Mouse (Mus musculus): ENCODE measurements around the gene Fam219a. TPM values are rescaled to one million over a fixed set of nuclear protein-coding genes. Genes with fewer than 3 reads are reported as not detected.
A peak's percentile ranks its signal among the peaks of the same experiment; 100 is the strongest.

Fam219a gene
- polyA plus RNA-seq, 1 experiment from 2014 or later: 1.0 TPM

- Histone ChIP-seq H3K9ac (replicated peaks) (no peak overlapping the region), H3K4me1 (ENCODE audit: insufficient read depth) (no peaks in the 10 kb centered on the region), H3K27me3 (ENCODE audit: insufficient read depth, low read length) (no peaks in the 10 kb centered on the region), H3K27ac (ENCODE audit: low read depth) (no peak overlapping the region), H3K36me3 (replicated peaks; ENCODE audit: insufficient read depth, low read length) (peaks cover 6% of the 10 kb centered on the region; the same call in 1 of the 2 replicates), H3K9me3 (ENCODE audit: low read length) (no peaks in the 10 kb centered on the region), H3K4me3 (ENCODE audit: low read depth, low read length) (no peak overlapping the region), H3K4me2 (ENCODE audit: low read depth, low read length) (no peak overlapping the region)
- no peak for DNase-seq
- 63% methylated on average over 1 of the region's 1 CpGs for whole genome bisulfite sequencing (ENCODE audit: insufficient replicate concordance)
- no peak for ATAC-seq
- TF ChIP-seq CTCF (IDR thresholded peaks at IDR 0.05; ENCODE audit: low read depth) (no peak), EP300 (IDR thresholded peaks at IDR 0.05; ENCODE audit: low read depth) (no peak)
Observed at GRCm38 (mm10) chr4:41479456-41479804, 89.9 kb downstream of the Fam219a start.

- H3K9ac ChIP-seq (replicated peaks): no peak overlapping the region
- H3K4me1 ChIP-seq (ENCODE audit: insufficient read depth): no peaks in the 10 kb centered on the region
- no peak for DNase-seq
- no peaks in the 10 kb centered on the region for H3K9me3 ChIP-seq (ENCODE audit: low read length)
- H3K4me2 ChIP-seq (ENCODE audit: low read depth, low read length): no peak overlapping the region
- no peak overlapping the region for H3K27ac ChIP-seq (ENCODE audit: low read depth)
- no peak overlapping the region for H3K4me3 ChIP-seq (ENCODE audit: low read depth, low read length)
- H3K27me3 ChIP-seq (ENCODE audit: insufficient read depth, low read length): no peaks in the 10 kb centered on the region
- ATAC-seq: no peak
- no peak for TF ChIP-seq EP300 (IDR thresholded peaks at IDR 0.05; ENCODE audit: low read depth)
- TF ChIP-seq CTCF (IDR thresholded peaks at IDR 0.05; ENCODE audit: low read depth): peak; percentile 26; the same call in 1 of the 2 replicates
- 73% methylated on average over 4 of the region's 4 CpGs for WGBS (ENCODE audit: insufficient replicate concordance)
- peaks cover 6% of the 10 kb centered on the region; the same call in 1 of the 2 replicates for H3K36me3 ChIP-seq (replicated peaks; ENCODE audit: insufficient read depth, low read length)
Observed at GRCm38 (mm10) chr4:41478751-41479455, 90.4 kb downstream of the Fam219a start.

- no peaks in the 10 kb centered on the region for H3K4me1 ChIP-seq (ENCODE audit: insufficient read depth)
- WGBS (ENCODE audit: insufficient replicate concordance): 85% methylated on average over 9 of the region's 9 CpGs
- H3K4me3 ChIP-seq (ENCODE audit: low read depth, low read length): no peak overlapping the region
- no peak overlapping the region for H3K9ac ChIP-seq (replicated peaks)
- H3K27me3 ChIP-seq (ENCODE audit: insufficient read depth, low read length): no peaks in the 10 kb centered on the region
- H3K9me3 ChIP-seq (ENCODE audit: low read length): no peaks in the 10 kb centered on the region
- ATAC-seq (no peak), DNase-seq (no peak)
- no peak overlapping the region for H3K27ac ChIP-seq (ENCODE audit: low read depth)
- peaks cover 6% of the 10 kb centered on the region; the same call in 1 of the 2 replicates for H3K36me3 ChIP-seq (replicated peaks; ENCODE audit: insufficient read depth, low read length)
- no peak overlapping the region for H3K4me2 ChIP-seq (ENCODE audit: low read depth, low read length)
- TF ChIP-seq EP300 (IDR thresholded peaks at IDR 0.05; ENCODE audit: low read depth) (no peak), CTCF (IDR thresholded peaks at IDR 0.05; ENCODE audit: low read depth) (no peak)
Observed at GRCm38 (mm10) chr4:41477648-41478160, 91.6 kb downstream of the Fam219a start.

DNA sequence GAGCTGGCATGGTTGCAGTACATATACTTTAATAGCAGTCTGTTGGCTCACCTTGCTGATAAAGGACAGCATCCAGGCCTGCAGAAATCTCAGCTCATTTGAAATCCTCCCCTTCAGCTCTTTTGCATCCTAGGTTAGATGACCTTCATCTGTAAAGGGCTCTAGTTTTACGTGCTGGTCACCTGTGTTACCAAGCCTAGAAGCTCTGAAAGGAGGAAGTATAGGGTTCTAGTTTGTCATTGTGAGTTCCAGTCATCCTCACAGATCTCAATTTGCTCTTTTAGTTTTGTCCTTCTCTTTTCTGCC is 98.0 kb downstream of the Fam219a start:
- H3K4me3 ChIP-seq (ENCODE audit: low read depth, low read length): no peak overlapping the region
- DNase-seq: no peak
- H3K4me2 ChIP-seq (ENCODE audit: low read depth, low read length): no peak overlapping the region
- ATAC-seq: no peak
- H3K4me1 ChIP-seq (ENCODE audit: insufficient read depth): no peaks in the 10 kb centered on the region
- H3K27me3 ChIP-seq (ENCODE audit: insufficient read depth, low read length): no peaks in the 10 kb centered on the region
- WGBS (ENCODE audit: insufficient replicate concordance): 79% methylated on average over 1 of the region's 1 CpGs
- no peak for TF ChIP-seq EP300 (IDR thresholded peaks at IDR 0.05; ENCODE audit: low read depth)
- no peak for TF ChIP-seq CTCF (IDR thresholded peaks at IDR 0.05; ENCODE audit: low read depth)
- H3K27ac ChIP-seq (ENCODE audit: low read depth): no peak overlapping the region
- H3K9ac ChIP-seq (replicated peaks): no peak overlapping the region
- no peaks in the 10 kb centered on the region for H3K9me3 ChIP-seq (ENCODE audit: low read length)
- H3K36me3 ChIP-seq (replicated peaks; ENCODE audit: insufficient read depth, low read length): no peaks in the 10 kb centered on the region

GRCm38 (mm10) chr4:41470684-41471383 is 98.5 kb downstream of the Fam219a start:
- Histone ChIP-seq H3K36me3 (replicated peaks; ENCODE audit: insufficient read depth, low read length) (no peaks in the 10 kb centered on the region), H3K9me3 (ENCODE audit: low read length) (no peaks in the 10 kb centered on the region), H3K9ac (replicated peaks) (no peak overlapping the region), H3K4me3 (ENCODE audit: low read depth, low read length) (no peak overlapping the region), H3K27me3 (ENCODE audit: insufficient read depth, low read length) (no peaks in the 10 kb centered on the region), H3K4me2 (ENCODE audit: low read depth, low read length) (no peak overlapping the region), H3K27ac (ENCODE audit: low read depth) (no peak overlapping the region), H3K4me1 (ENCODE audit: insufficient read depth) (no peaks in the 10 kb centered on the region)
- 72% methylated on average over 5 of the region's 5 CpGs for WGBS (ENCODE audit: insufficient replicate concordance)
- DNase-seq (no peak), ATAC-seq (no peak)
- TF ChIP-seq EP300 (IDR thresholded peaks at IDR 0.05; ENCODE audit: low read depth) (no peak), CTCF (IDR thresholded peaks at IDR 0.05; ENCODE audit: low read depth) (no peak)

GRCm38 (mm10) chr4:41470051-41470683 is 99.2 kb downstream of the Fam219a start:
- 67% methylated on average over 7 of the region's 7 CpGs for WGBS (ENCODE audit: insufficient replicate concordance)
- Histone ChIP-seq H3K4me2 (ENCODE audit: low read depth, low read length) (no peak overlapping the region), H3K27ac (ENCODE audit: low read depth) (no peak overlapping the region), H3K4me3 (ENCODE audit: low read depth, low read length) (no peak overlapping the region), H3K4me1 (ENCODE audit: insufficient read depth) (peaks cover 3% of the 10 kb centered on the region), H3K36me3 (replicated peaks; ENCODE audit: insufficient read depth, low read length) (no peaks in the 10 kb centered on the region), H3K9me3 (ENCODE audit: low read length) (no peaks in the 10 kb centered on the region), H3K27me3 (ENCODE audit: insufficient read depth, low read length) (no peaks in the 10 kb centered on the region), H3K9ac (replicated peaks) (no peak overlapping the region)
- DNase-seq (no peak), ATAC-seq (no peak)
- TF ChIP-seq CTCF (IDR thresholded peaks at IDR 0.05; ENCODE audit: low read depth) (no peak), EP300 (IDR thresholded peaks at IDR 0.05; ENCODE audit: low read depth) (no peak)

Data from liver, postnatal 0 days (tissue).